Mouse (Mus musculus): ENCODE measurements around the gene Fnip1. TPM values are rescaled to one million over a fixed set of nuclear protein-coding genes. Genes with fewer than 3 reads are reported as not detected.
"Not testable (repeated sequence)": the region's sequence is repeated elsewhere in the genome, so short reads cannot be mapped to it uniquely, and the experiment has no call there.

The Fnip1 gene
- polyA plus RNA-seq, 1 experiment: 15.8 TPM

DNA sequence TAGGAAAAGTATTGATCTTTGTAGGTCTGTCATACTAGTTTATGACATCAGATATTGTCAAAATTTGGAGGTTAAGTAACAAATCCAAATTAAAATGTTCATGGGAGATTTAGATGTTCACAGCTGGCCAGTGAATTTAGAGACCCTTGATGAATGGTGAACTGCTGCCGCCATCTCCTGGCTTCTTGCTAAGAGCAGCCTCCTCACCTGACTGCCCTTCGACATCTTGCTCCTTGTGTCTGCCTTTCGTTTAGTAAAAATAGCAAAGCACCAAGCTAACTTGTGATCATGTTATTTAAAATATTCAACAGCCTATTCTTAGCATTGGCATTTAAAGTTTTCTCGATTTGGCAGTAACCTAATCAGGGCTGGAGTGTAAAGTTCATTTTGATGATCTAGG is 15.0 kb upstream of the Fnip1 start:
- Histone ChIP-seq H3K27ac (ENCODE audit: insufficient read depth, low read length) (no peak overlapping the region), H3K4me1 (ENCODE audit: control insufficient read depth, insufficient read depth, low read length) (no peaks in the 10 kb centered on the region), H3K4me3 (ENCODE audit: insufficient read depth, low read length) (no peak overlapping the region)
- TF ChIP-seq POLR2A (IDR thresholded peaks at IDR 0.05; ENCODE audit: extremely low read depth, insufficient read depth, low read length) (no peak), CTCF (IDR thresholded peaks at IDR 0.05; ENCODE audit: extremely low read depth, insufficient read depth, low read length) (no peak)

DNA sequence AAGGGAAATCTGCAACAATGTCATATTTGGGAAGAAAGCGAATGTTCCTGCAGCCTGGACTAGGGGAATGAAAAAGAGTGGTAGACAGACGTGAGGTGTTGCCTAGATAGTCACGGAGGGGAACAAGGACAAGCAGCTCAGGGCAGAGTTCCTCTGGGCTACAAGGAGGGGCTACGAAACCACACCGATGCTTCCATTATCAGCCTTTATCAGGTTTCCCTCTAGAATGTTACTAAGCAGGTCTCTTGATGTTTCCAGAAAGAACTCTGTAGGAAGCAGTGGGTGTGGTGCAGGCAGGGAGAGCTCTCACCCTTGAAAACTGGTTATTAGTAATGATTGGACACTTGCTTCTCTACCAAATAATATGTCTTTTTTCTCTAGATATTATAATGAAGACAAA is 11.7 kb upstream of the Fnip1 start:
- no peaks in the 10 kb centered on the region for H3K4me1 ChIP-seq (ENCODE audit: control insufficient read depth, insufficient read depth, low read length)
- TF ChIP-seq CTCF (IDR thresholded peaks at IDR 0.05; ENCODE audit: extremely low read depth, insufficient read depth, low read length) (no peak), POLR2A (IDR thresholded peaks at IDR 0.05; ENCODE audit: extremely low read depth, insufficient read depth, low read length) (no peak)
- no peak overlapping the region for H3K4me3 ChIP-seq (ENCODE audit: insufficient read depth, low read length)

DNA sequence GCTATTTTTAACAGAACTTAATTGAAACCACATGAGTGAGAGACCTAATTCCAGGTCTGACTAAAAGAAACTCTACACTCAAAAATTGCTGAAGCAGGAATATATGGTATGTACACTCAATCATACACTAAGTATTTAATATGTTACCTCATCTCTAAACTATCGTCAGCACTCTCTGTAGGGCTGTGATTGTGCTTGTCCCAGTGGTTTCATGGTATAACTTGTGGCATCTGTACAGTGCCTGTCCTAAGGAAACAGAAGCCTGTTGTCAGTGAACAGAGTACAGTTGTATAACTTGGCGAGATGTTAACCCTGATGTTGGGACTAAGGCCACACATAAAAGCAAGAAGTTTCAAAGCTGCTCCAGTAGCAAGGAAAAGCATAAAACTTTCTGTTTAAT is 10.9 kb upstream of the Fnip1 start:
- no peaks in the 10 kb centered on the region for H3K4me1 ChIP-seq (ENCODE audit: control insufficient read depth, insufficient read depth, low read length)
- TF ChIP-seq POLR2A (IDR thresholded peaks at IDR 0.05; ENCODE audit: extremely low read depth, insufficient read depth, low read length) (no peak), CTCF (IDR thresholded peaks at IDR 0.05; ENCODE audit: extremely low read depth, insufficient read depth, low read length) (no peak)
- no peak overlapping the region for H3K27ac ChIP-seq (ENCODE audit: insufficient read depth, low read length)
- no peak overlapping the region for H3K4me3 ChIP-seq (ENCODE audit: insufficient read depth, low read length)

More for the DNA sequence above, 11.7 kb upstream of the Fnip1 start:
- no peak overlapping the region for H3K27ac ChIP-seq (ENCODE audit: insufficient read depth, low read length)

DNA sequence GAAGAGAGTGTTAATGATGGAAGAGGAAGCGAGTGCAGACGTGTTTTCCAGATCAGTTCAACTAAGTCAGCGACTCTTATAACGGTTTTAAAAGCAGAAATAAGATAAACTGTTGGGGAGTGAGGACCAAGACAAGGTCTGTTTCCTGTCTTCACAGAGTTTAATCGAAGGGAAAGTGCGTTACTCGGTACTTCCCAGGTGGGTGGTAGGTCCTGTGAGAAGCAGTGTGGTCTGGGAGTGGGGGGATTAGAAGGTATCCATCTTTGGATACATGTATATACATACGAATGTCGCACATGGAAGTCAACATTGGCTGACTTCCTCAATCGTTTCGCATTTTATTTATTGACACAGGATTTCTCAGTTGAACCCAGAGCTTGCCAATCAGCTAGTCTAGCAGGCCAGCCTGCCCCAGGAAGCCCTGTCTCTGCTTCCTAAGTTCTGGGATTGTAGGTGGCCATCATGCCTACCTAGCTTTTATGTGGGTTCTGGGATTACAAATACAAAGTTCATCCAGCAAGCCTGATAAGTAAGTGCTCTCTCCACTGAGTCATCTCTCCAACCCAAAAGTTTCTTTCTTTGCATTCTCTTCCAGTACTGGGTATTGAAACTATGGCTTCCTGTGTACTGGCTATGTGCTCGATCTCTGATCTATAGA is 10.2 kb upstream of the Fnip1 start:
- Histone ChIP-seq H3K4me1 (ENCODE audit: control insufficient read depth, insufficient read depth, low read length) (no peaks in the 10 kb centered on the region), H3K27ac (ENCODE audit: insufficient read depth, low read length) (no peak overlapping the region), H3K4me3 (ENCODE audit: insufficient read depth, low read length) (no peak overlapping the region)
- TF ChIP-seq POLR2A (IDR thresholded peaks at IDR 0.05; ENCODE audit: extremely low read depth, insufficient read depth, low read length): no peak
- no peak for TF ChIP-seq CTCF (IDR thresholded peaks at IDR 0.05; ENCODE audit: extremely low read depth, insufficient read depth, low read length)

DNA sequence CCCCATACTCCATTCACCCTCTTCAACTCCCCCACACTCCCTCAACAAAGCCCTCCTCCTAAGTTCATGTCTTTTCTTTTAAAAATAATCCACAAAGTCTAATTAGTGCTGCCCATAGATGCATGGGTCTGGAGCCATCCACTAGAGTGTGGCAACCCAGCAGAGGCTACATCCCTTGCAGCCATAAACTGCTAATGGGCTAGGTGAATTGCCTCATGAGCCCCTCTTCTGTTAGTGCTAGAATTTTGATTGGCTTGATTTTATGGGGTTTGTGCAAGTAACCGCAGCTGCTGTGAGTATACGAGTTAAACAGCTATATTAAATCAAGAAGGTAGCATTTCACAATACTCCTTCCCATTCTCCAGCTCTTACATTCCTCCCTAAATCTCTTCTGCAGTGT is 8.8 kb upstream of the Fnip1 start:
- no peak for TF ChIP-seq CTCF (IDR thresholded peaks at IDR 0.05; ENCODE audit: extremely low read depth, insufficient read depth, low read length)
- no peak for TF ChIP-seq POLR2A (IDR thresholded peaks at IDR 0.05; ENCODE audit: extremely low read depth, insufficient read depth, low read length)
- Histone ChIP-seq H3K4me3 (ENCODE audit: insufficient read depth, low read length) (no peak overlapping the region), H3K4me1 (ENCODE audit: control insufficient read depth, insufficient read depth, low read length) (no peaks in the 10 kb centered on the region), H3K27ac (ENCODE audit: insufficient read depth, low read length) (no peak overlapping the region)

DNA sequence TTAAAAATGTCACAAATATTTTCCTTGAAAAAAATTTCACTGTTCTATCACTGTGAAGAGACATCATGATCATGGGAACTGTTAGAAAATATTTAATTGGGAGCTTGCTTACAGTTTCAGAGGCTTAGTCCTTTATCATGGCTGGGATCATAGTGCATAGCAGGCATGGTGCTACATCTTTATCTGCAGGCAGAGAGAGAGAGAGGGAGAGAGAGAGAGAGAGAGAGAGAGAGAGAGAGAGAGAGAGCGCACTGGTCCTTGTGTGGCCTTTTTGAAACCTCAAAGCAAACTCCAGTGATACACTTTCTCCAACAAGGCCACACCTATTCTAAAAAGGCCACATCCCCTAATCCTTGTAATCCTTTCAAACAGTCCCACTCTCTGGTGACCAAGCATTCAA is 2.2 kb upstream of the Fnip1 start:
- no peak overlapping the region for H3K4me3 ChIP-seq (ENCODE audit: insufficient read depth, low read length)
- H3K27ac ChIP-seq (ENCODE audit: insufficient read depth, low read length): no peak overlapping the region
- H3K4me1 ChIP-seq (ENCODE audit: control insufficient read depth, insufficient read depth, low read length): peaks cover 5% of the 10 kb centered on the region; the same call in 1 of the 2 replicates
- TF ChIP-seq CTCF (IDR thresholded peaks at IDR 0.05; ENCODE audit: extremely low read depth, insufficient read depth, low read length) (no peak), POLR2A (IDR thresholded peaks at IDR 0.05; ENCODE audit: extremely low read depth, insufficient read depth, low read length) (no peak)

DNA sequence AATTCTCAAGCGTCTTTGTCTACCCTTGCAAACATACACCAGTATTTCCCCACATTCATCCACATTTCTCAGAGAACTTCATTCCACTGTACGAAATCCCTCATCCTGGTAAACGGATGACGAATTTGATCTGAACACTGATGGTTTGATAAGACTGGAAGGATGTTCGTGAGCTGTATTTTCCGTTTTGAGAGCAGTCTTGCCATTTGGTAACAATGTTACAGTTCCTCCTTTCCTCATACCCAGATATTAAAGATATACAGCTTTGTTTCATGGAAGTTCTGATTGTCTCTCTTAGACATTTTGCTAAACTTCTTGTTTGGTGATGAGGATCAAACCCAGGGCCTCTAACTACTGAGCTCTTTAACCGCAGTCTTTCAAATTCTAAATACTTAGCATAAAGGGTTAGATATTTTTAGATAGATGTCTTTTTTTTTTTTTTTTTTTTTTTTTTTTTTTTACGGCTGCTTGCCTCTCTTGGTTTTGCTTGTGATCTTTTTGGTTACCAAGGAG is 633 bp upstream of the Fnip1 start:
- TF ChIP-seq POLR2A (IDR thresholded peaks at IDR 0.05; ENCODE audit: extremely low read depth, insufficient read depth, low read length) (no peak), CTCF (IDR thresholded peaks at IDR 0.05; ENCODE audit: extremely low read depth, insufficient read depth, low read length) (no peak)
- H3K4me3 ChIP-seq (ENCODE audit: insufficient read depth, low read length): peak overlapping the region; percentile 93
- peak overlapping the region; percentile 88; the same call in 1 of the 2 replicates for H3K27ac ChIP-seq (ENCODE audit: insufficient read depth, low read length)
- H3K4me1 ChIP-seq (ENCODE audit: control insufficient read depth, insufficient read depth, low read length): peaks cover 5% of the 10 kb centered on the region; the same call in 1 of the 2 replicates

DNA sequence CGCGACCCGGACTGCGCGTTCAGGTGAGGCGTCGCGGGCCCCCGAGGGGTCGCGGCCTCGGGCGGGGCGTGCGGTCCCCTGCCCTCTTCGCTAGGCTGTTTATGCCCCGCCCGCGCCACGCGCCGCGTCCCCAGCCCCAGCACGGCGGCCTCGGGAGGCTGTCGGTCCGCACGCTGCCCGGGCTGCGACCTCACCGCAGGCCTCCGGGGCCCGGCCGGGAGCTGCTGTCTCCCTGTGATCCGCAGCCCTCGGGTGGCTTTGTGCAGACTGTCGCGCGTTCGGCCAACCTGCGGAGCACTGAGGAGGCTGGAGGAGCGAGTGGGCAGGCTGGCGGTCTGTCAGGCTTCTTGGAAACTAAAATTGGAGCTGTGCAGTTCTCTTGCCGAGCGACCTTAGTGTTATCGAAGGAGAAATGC is 375 bp downstream of the Fnip1 start:
- Histone ChIP-seq H3K4me1 (ENCODE audit: control insufficient read depth, insufficient read depth, low read length) (peaks cover 5% of the 10 kb centered on the region; the same call in 1 of the 2 replicates), H3K4me3 (ENCODE audit: insufficient read depth, low read length) (peak overlapping the region; percentile 93), H3K27ac (ENCODE audit: insufficient read depth, low read length) (peak overlapping the region; percentile 97)
- TF ChIP-seq POLR2A (IDR thresholded peaks at IDR 0.05; ENCODE audit: extremely low read depth, insufficient read depth, low read length) (no peak), CTCF (IDR thresholded peaks at IDR 0.05; ENCODE audit: extremely low read depth, insufficient read depth, low read length) (no peak)

DNA sequence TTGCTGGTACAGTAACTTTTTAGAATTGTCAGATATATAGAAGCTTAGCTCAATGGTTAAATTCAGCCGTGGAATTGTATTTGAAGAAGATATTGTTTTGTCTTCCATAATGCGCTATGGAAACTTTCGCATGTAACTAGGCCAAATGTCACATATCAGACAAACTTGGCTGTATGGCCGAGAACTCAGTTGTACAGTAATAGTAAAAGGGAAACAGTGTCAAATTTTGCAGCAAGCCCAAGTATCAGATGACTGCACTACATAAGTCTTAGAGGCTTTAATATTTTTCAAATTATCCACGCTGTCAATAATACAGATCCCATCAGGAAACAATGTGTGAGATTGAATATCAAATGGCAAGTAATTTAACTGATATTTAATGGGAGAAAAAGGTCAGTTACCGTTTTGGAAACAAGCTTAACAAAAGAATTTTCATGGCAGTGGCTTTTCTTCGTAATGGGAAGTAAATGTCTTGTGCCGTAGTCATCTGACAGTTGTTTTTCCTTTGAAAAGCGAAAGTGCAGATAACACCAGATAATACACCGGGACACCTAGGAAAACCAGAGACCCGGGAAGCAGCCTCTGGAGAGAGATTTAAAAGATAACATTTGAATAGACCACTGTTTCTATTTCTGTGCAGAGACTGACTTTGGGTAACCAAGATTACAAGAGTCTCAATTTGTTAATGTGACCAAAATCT is 1.1 kb downstream of the Fnip1 start:
- H3K4me1 ChIP-seq (ENCODE audit: control insufficient read depth, insufficient read depth, low read length): peaks cover 5% of the 10 kb centered on the region; the same call in 1 of the 2 replicates
- H3K4me3 ChIP-seq (ENCODE audit: insufficient read depth, low read length): peak overlapping the region; percentile 93; the same call in 1 of the 2 replicates
- no peak overlapping the region for H3K27ac ChIP-seq (ENCODE audit: insufficient read depth, low read length)
- TF ChIP-seq CTCF (IDR thresholded peaks at IDR 0.05; ENCODE audit: extremely low read depth, insufficient read depth, low read length): no peak

DNA sequence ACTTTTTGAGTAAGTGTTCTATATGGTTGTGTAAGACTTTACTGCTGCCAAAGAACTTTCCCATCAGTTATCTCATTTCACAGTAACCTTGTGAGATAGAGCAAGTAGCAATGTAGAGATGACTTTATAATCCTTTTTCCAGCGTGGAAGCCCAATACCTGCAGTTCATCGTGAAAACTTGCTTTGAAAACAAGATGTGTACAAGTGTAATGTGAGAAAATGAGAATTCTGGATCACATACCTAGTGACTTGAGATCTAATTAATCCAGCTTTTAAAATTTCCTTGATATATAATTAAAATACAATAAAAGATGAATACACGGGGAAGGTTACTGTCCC is 1.7 kb downstream of the Fnip1 start:
- Histone ChIP-seq H3K4me3 (ENCODE audit: insufficient read depth, low read length) (peak overlapping the region; percentile 93; the same call in 1 of the 2 replicates), H3K27ac (ENCODE audit: insufficient read depth, low read length) (no peak overlapping the region), H3K4me1 (ENCODE audit: control insufficient read depth, insufficient read depth, low read length) (peaks cover 5% of the 10 kb centered on the region; the same call in 1 of the 2 replicates)
- TF ChIP-seq POLR2A (IDR thresholded peaks at IDR 0.05; ENCODE audit: extremely low read depth, insufficient read depth, low read length) (no peak), CTCF (IDR thresholded peaks at IDR 0.05; ENCODE audit: extremely low read depth, insufficient read depth, low read length) (no peak)

DNA sequence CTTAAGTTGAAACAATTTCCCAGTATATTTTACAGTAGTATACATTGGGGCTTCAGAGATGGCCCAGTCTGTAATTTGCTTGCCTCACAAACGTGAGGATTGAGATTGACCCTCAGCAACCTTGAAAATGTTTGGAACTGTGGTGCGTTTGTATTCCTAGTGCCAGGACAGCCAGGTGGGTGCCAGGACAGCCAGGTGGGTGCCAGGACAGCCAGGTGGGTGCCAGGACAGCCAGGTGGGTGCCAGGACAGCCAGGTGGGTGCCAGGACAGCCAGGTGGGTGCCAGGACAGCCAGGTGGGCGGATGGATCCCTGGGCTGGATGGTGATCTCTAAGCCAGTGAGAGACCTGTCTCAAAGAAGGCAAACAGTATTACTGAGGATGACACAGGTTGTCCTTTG is 12.8 kb downstream of the Fnip1 start:
- H3K27ac ChIP-seq (ENCODE audit: insufficient read depth, low read length); H3K4me3 ChIP-seq (ENCODE audit: insufficient read depth, low read length); H3K4me1 ChIP-seq (ENCODE audit: control insufficient read depth, insufficient read depth, low read length): not testable (repeated sequence)
